Mouse (Mus musculus): Measurements from ENCODE around the gene S1pr2. TPM values are rescaled to one million over a fixed set of nuclear protein-coding genes. Genes with fewer than 3 reads are reported as not detected.

The S1pr2 gene
- 3.1 and 3.5 TPM in 2 replicates for polyA plus RNA-seq (2015; fragmentation: Nextera tagmentation; extraction: Ambion mirVana)

- H3K4me1 ChIP-seq (ENCODE audit: control insufficient read depth, low read depth, low read length) = peaks cover 17% of the 10 kb centered on the region
- peak within 1 kb of the TSS; percentile 79 for H3K27ac ChIP-seq (ENCODE audit: low read length)
- WGBS (ENCODE audit: insufficient replicate concordance) = under 1% methylated on average over 47 of the region's 47 CpGs
Measured at GRCm38 (mm10) chr9:20976216-20976960, at the start of gene S1pr2. Gene S1pr2 (minus strand): TSS chr9:20976781.

GRCm38 (mm10) chr9:21025258-21025810 lies 48.8 kb upstream of the S1pr2 start:
- Histone ChIP-seq H3K4me1 (ENCODE audit: control insufficient read depth, low read depth, low read length) (peaks cover 25% of the 10 kb centered on the region), H3K4me2 (ENCODE audit: low read depth, low read length) (no peak overlapping the region), H3K27me3 (ENCODE audit: control insufficient read depth, insufficient read depth, low read depth, low read length) (no peaks in the 10 kb centered on the region), H3K9ac (ENCODE audit: low read depth, low read length) (no peak overlapping the region), H3K4me3 (ENCODE audit: low read depth, low read length) (no peak overlapping the region), H3K36me3 (ENCODE audit: control insufficient read depth, insufficient read depth) (no peaks in the 10 kb centered on the region), H3K27ac (ENCODE audit: low read length) (no peak overlapping the region), H3K9me3 (replicated peaks; ENCODE audit: control insufficient read depth, low read length) (no peaks in the 10 kb centered on the region)
- ATAC-seq (ENCODE audit: low read depth) = no peak
- WGBS (ENCODE audit: insufficient replicate concordance) = 79% methylated on average over 19 of the region's 19 CpGs

More at GRCm38 (mm10) chr9:20976216-20976960, at the start of gene S1pr2:
- no peaks in the 10 kb centered on the region; the same call in 1 of the 2 replicates for H3K27me3 ChIP-seq (ENCODE audit: control insufficient read depth, insufficient read depth, low read depth, low read length)
- H3K9ac ChIP-seq (ENCODE audit: low read depth, low read length) = peak within 1 kb of the TSS; percentile 72
- no peaks in the 10 kb centered on the region for H3K36me3 ChIP-seq (ENCODE audit: control insufficient read depth, insufficient read depth)
- peak within 1 kb of the TSS; percentile 92 for H3K4me2 ChIP-seq (ENCODE audit: low read depth, low read length)
- peak within 1 kb of the TSS; percentile 78 for H3K4me3 ChIP-seq (ENCODE audit: low read depth, low read length)
- ATAC-seq (ENCODE audit: low read depth) = peak; percentile 69
- H3K9me3 ChIP-seq (replicated peaks; ENCODE audit: control insufficient read depth, low read length) = no peaks in the 10 kb centered on the region

- Histone ChIP-seq H3K4me1 (ENCODE audit: control insufficient read depth, low read depth, low read length) (peaks cover 6% of the 10 kb centered on the region), H3K4me2 (ENCODE audit: low read depth, low read length) (no peak overlapping the region), H3K27ac (ENCODE audit: low read length) (no peak overlapping the region), H3K4me3 (ENCODE audit: low read depth, low read length) (no peak overlapping the region), H3K9ac (ENCODE audit: low read depth, low read length) (no peak overlapping the region), H3K36me3 (ENCODE audit: control insufficient read depth, insufficient read depth) (no peaks in the 10 kb centered on the region), H3K27me3 (ENCODE audit: control insufficient read depth, insufficient read depth, low read depth, low read length) (peaks cover 2% of the 10 kb centered on the region; the same call in 1 of the 2 replicates), H3K9me3 (replicated peaks; ENCODE audit: control insufficient read depth, low read length) (no peaks in the 10 kb centered on the region)
- WGBS (ENCODE audit: insufficient replicate concordance) = 58% methylated on average over 1 of the region's 1 CpGs
- no peak for ATAC-seq (ENCODE audit: low read depth)
Measured at GRCm38 (mm10) chr9:21022726-21023125, 46.1 kb upstream of the S1pr2 start.

GRCm38 (mm10) chr9:21022288-21022687 lies 45.7 kb upstream of the S1pr2 start:
- WGBS (ENCODE audit: insufficient replicate concordance) = 71% methylated on average over 6 of the region's 6 CpGs
- H3K9me3 ChIP-seq (replicated peaks; ENCODE audit: control insufficient read depth, low read length) = no peaks in the 10 kb centered on the region

GRCm38 (mm10) chr9:21021363-21021762 lies 44.8 kb upstream of the S1pr2 start:
- no peak for ATAC-seq (ENCODE audit: low read depth)
- WGBS (ENCODE audit: insufficient replicate concordance) = 78% methylated on average over 3 of the region's 3 CpGs
- Histone ChIP-seq H3K4me2 (ENCODE audit: low read depth, low read length) (no peak overlapping the region), H3K4me1 (ENCODE audit: control insufficient read depth, low read depth, low read length) (peaks cover 3% of the 10 kb centered on the region; the same call in 1 of the 2 replicates), H3K4me3 (ENCODE audit: low read depth, low read length) (no peak overlapping the region), H3K9me3 (replicated peaks; ENCODE audit: control insufficient read depth, low read length) (no peaks in the 10 kb centered on the region), H3K27ac (ENCODE audit: low read length) (no peak overlapping the region), H3K9ac (ENCODE audit: low read depth, low read length) (no peak overlapping the region), H3K36me3 (ENCODE audit: control insufficient read depth, insufficient read depth) (no peaks in the 10 kb centered on the region), H3K27me3 (ENCODE audit: control insufficient read depth, insufficient read depth, low read depth, low read length) (peaks cover 16% of the 10 kb centered on the region)

More at GRCm38 (mm10) chr9:21022288-21022687, 45.7 kb upstream of the S1pr2 start:
- Histone ChIP-seq H3K27me3 (ENCODE audit: control insufficient read depth, insufficient read depth, low read depth, low read length) (peaks cover 6% of the 10 kb centered on the region), H3K4me1 (ENCODE audit: control insufficient read depth, low read depth, low read length) (peaks cover 3% of the 10 kb centered on the region; the same call in 1 of the 2 replicates), H3K4me3 (ENCODE audit: low read depth, low read length) (no peak overlapping the region), H3K27ac (ENCODE audit: low read length) (no peak overlapping the region), H3K9ac (ENCODE audit: low read depth, low read length) (no peak overlapping the region), H3K4me2 (ENCODE audit: low read depth, low read length) (no peak overlapping the region), H3K36me3 (ENCODE audit: control insufficient read depth, insufficient read depth) (no peaks in the 10 kb centered on the region)
- ATAC-seq (ENCODE audit: low read depth) = no peak

GRCm38 (mm10) chr9:21018600-21018999 lies 42.0 kb upstream of the S1pr2 start:
- peaks cover 17% of the 10 kb centered on the region for H3K4me1 ChIP-seq (ENCODE audit: control insufficient read depth, low read depth, low read length)
- WGBS (ENCODE audit: insufficient replicate concordance) = 45% methylated on average over 2 of the region's 2 CpGs
- no peak overlapping the region for H3K9ac ChIP-seq (ENCODE audit: low read depth, low read length)
- H3K36me3 ChIP-seq (ENCODE audit: control insufficient read depth, insufficient read depth) = no peaks in the 10 kb centered on the region
- peaks cover 41% of the 10 kb centered on the region for H3K27me3 ChIP-seq (ENCODE audit: control insufficient read depth, insufficient read depth, low read depth, low read length)
- no peak overlapping the region for H3K27ac ChIP-seq (ENCODE audit: low read length)
- no peaks in the 10 kb centered on the region for H3K9me3 ChIP-seq (replicated peaks; ENCODE audit: control insufficient read depth, low read length)
- no peak overlapping the region for H3K4me3 ChIP-seq (ENCODE audit: low read depth, low read length)
- no peak for ATAC-seq (ENCODE audit: low read depth)
- H3K4me2 ChIP-seq (ENCODE audit: low read depth, low read length) = no peak overlapping the region

- H3K9ac ChIP-seq (ENCODE audit: low read depth, low read length) = no peak overlapping the region
- H3K4me2 ChIP-seq (ENCODE audit: low read depth, low read length) = no peak overlapping the region
- no peaks in the 10 kb centered on the region for H3K36me3 ChIP-seq (ENCODE audit: control insufficient read depth, insufficient read depth)
- no peak overlapping the region for H3K4me3 ChIP-seq (ENCODE audit: low read depth, low read length)
- no peak overlapping the region for H3K27ac ChIP-seq (ENCODE audit: low read length)
- H3K4me1 ChIP-seq (ENCODE audit: control insufficient read depth, low read depth, low read length) = peaks cover 19% of the 10 kb centered on the region
- peaks cover 41% of the 10 kb centered on the region for H3K27me3 ChIP-seq (ENCODE audit: control insufficient read depth, insufficient read depth, low read depth, low read length)
- no peak for ATAC-seq (ENCODE audit: low read depth)
- no peaks in the 10 kb centered on the region for H3K9me3 ChIP-seq (replicated peaks; ENCODE audit: control insufficient read depth, low read length)
- 19% methylated on average over 4 of the region's 4 CpGs for WGBS (ENCODE audit: insufficient replicate concordance)
Measured at GRCm38 (mm10) chr9:21017177-21017575, 40.6 kb upstream of the S1pr2 start.

GRCm38 (mm10) chr9:21016331-21017176 lies 40.0 kb upstream of the S1pr2 start:
- 3% methylated on average over 17 of the region's 17 CpGs for WGBS (ENCODE audit: insufficient replicate concordance)
- peaks cover 25% of the 10 kb centered on the region for H3K4me1 ChIP-seq (ENCODE audit: control insufficient read depth, low read depth, low read length)
- H3K27ac ChIP-seq (ENCODE audit: low read length) = no peak overlapping the region

More at GRCm38 (mm10) chr9:21016331-21017176, 40.0 kb upstream of the S1pr2 start:
- no peaks in the 10 kb centered on the region for H3K36me3 ChIP-seq (ENCODE audit: control insufficient read depth, insufficient read depth)
- no peak for ATAC-seq (ENCODE audit: low read depth)
- H3K9ac ChIP-seq (ENCODE audit: low read depth, low read length) = no peak overlapping the region; the same call in 1 of the 2 replicates
- peak overlapping the region; percentile 67 for H3K4me2 ChIP-seq (ENCODE audit: low read depth, low read length)
- H3K9me3 ChIP-seq (replicated peaks; ENCODE audit: control insufficient read depth, low read length) = no peaks in the 10 kb centered on the region
- H3K27me3 ChIP-seq (ENCODE audit: control insufficient read depth, insufficient read depth, low read depth, low read length) = peaks cover 41% of the 10 kb centered on the region
- H3K4me3 ChIP-seq (ENCODE audit: low read depth, low read length) = peak overlapping the region; percentile 58
